Mouse (Mus musculus): ENCODE results near the gene Pmpcb. TPM values are rescaled to one million over a fixed set of nuclear protein-coding genes. Genes with fewer than 3 reads are reported as not detected.

Pmpcb gene
- polyA plus RNA-seq, 1 experiment from 2014 or later = 78.2 TPM

DNA sequence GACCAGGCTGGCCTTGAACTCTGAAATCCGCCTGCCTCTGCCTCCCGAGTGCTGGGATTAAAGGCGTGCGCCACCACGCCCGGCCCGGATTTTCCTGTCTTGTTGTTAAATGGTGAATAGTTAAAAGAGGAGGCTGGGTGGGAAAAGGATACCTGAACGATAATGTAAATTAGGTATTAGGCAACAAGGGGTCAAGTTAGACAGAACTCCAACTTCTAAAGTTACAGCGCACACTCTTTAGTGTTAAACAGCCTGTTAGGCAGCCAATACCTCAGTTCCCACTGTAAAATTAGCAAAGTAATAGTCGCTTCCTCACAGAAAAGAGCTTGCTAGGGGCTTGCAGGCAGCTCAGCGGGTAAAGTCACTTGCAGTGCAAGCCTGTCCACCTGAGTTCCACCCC is 895 bp upstream of the Pmpcb start:
- DNase-seq (ENCODE audit: low spot score) = no peak

DNA sequence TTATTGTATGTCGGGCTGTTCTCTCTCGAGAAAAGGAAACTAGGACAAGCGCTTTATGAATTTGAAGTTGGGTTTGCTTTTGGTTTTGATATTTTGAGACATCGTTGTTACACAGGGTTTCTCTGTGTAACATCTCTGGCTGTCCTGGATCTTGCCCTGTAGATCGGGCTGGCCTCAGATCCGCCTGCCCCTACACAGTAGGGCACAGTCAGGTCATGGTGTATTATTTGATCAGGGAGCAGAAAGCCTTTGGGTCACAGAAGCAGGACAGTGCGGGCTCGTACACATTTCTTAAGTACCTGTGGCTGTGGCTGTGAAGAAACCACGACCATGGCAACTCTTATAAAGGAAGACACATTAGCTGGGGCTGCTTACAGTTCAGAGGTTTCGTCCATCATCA is 679 bp downstream of the Pmpcb start:
- no peaks in the 10 kb centered on the region for H3K9me3 ChIP-seq
- peaks cover 41% of the 10 kb centered on the region for H3K36me3 ChIP-seq
- no peak for DNase-seq (ENCODE audit: low spot score)
- WGBS = 34% methylated on average over 10 of the region's 10 CpGs
- H3K4me3 ChIP-seq = peak overlapping the region; percentile 81
- peaks cover 34% of the 10 kb centered on the region for H3K4me1 ChIP-seq (replicated peaks)
- peak overlapping the region; percentile 96 for H3K27ac ChIP-seq
- no peaks in the 10 kb centered on the region for H3K27me3 ChIP-seq (ENCODE audit: insufficient read depth, poor library complexity, severe bottlenecking)

More for the DNA sequence above, 895 bp upstream of the Pmpcb start:
- H3K4me1 ChIP-seq (replicated peaks) = peaks cover 48% of the 10 kb centered on the region
- H3K27me3 ChIP-seq (ENCODE audit: insufficient read depth, poor library complexity, severe bottlenecking) = no peaks in the 10 kb centered on the region
- H3K36me3 ChIP-seq = peaks cover 25% of the 10 kb centered on the region
- no peaks in the 10 kb centered on the region for H3K9me3 ChIP-seq
- 84% methylated on average over 11 of the region's 11 CpGs for WGBS
- H3K4me3 ChIP-seq = no peak overlapping the region
- no peak overlapping the region for H3K27ac ChIP-seq

DNA sequence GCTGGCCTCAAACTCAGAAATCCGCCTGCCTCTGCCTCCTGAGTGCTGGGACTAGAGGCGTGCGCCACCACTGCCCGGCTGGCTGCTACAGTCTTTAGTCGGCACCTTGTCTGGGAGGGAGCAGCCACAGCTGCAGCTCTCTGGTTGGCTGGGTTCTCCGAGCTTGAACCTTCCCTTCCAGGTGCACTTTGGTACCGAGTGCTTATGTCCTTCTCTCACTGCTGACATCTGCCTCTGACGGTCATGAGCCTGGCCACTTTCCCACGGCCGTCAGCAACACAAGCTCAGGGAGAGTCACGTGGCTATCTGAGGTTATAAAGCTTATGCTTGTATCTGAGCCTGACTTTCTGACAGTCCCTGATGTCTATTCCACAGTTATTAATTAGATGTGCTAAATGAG is 2.2 kb downstream of the Pmpcb start:
- no peak for DNase-seq (ENCODE audit: low spot score)
- H3K9me3 ChIP-seq = no peaks in the 10 kb centered on the region
- 93% methylated on average over 11 of the region's 11 CpGs for WGBS
- peaks cover 56% of the 10 kb centered on the region for H3K36me3 ChIP-seq
- no peak overlapping the region for H3K4me3 ChIP-seq
- peaks cover 19% of the 10 kb centered on the region for H3K4me1 ChIP-seq (replicated peaks)
- H3K27ac ChIP-seq = no peak overlapping the region
- no peaks in the 10 kb centered on the region for H3K27me3 ChIP-seq (ENCODE audit: insufficient read depth, poor library complexity, severe bottlenecking)

DNA sequence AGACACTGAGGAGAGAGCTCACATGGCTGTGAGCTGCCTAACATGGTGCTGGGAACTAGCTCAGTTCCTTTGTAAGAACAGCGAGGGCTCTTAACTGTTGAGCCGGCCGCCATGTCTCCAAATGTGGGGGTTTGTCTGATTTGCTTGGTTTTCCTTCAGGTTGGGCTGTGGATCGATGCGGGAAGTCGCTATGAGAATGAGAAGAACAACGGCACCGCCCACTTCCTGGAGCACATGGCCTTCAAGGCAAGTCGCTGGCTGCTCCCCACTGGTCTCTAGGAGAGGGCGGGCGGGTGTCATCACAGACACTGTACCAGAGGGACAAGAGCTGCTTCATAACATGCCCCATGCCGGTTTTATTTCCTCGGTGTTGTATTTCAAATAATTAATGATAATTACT is 2.9 kb downstream of the Pmpcb start:
- no peak for DNase-seq (ENCODE audit: low spot score)

DNA sequence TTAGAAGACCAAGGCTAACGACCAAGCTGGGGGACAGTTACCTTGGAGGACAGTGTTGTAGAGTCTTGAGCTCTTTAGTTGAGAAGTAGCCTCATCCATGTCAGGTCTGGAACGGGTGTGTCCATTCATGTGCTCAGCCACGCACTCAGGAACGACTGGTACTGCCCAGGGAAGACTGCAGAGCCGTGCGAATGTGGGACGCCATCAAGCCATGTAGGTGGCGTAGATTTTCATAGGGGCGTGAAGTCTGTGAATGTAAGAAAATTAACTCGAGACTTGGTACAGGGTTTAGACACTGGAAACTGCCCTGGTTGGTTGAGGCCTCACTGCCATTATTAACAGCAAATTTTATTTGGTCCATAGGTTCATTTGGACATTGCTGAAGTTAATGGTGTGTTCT is 6.7 kb downstream of the Pmpcb start:
- WGBS = 96% methylated on average over 10 of the region's 10 CpGs
- no peak for DNase-seq (ENCODE audit: low spot score)
- Histone ChIP-seq H3K27me3 (ENCODE audit: insufficient read depth, poor library complexity, severe bottlenecking) (no peaks in the 10 kb centered on the region), H3K4me1 (replicated peaks) (no peaks in the 10 kb centered on the region), H3K36me3 (peaks cover 99% of the 10 kb centered on the region), H3K4me3 (no peak overlapping the region), H3K27ac (no peak overlapping the region), H3K9me3 (no peaks in the 10 kb centered on the region)

More for the DNA sequence above, 2.9 kb downstream of the Pmpcb start:
- no peak overlapping the region for H3K27ac ChIP-seq
- H3K9me3 ChIP-seq = no peaks in the 10 kb centered on the region
- H3K4me1 ChIP-seq (replicated peaks) = peaks cover 12% of the 10 kb centered on the region
- H3K36me3 ChIP-seq = peaks cover 63% of the 10 kb centered on the region
- no peaks in the 10 kb centered on the region for H3K27me3 ChIP-seq (ENCODE audit: insufficient read depth, poor library complexity, severe bottlenecking)
- no peak overlapping the region for H3K4me3 ChIP-seq
- 90% methylated on average over 13 of the region's 13 CpGs for WGBS

DNA sequence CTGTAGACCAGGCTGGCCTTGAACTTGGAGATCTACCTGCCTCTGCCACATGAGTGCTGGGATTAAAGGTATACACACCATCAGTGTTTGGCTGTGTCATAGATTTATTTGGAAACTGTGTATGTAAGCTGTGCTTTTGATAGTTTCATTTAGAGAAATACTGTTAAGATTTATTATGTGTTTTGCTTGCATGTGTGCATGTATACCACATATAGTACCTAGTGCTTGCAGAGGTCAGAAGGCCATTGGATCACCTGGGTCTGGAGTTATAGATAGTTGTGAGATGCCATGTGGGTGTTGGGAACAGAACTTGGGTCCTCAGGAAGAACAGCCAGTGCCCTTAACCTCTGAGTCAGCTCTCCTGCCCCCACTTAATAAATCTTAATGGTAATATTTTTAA is 7.7 kb downstream of the Pmpcb start:
- H3K9me3 ChIP-seq = no peaks in the 10 kb centered on the region
- no peak overlapping the region for H3K4me3 ChIP-seq
- H3K27me3 ChIP-seq (ENCODE audit: insufficient read depth, poor library complexity, severe bottlenecking) = no peaks in the 10 kb centered on the region
- H3K4me1 ChIP-seq (replicated peaks) = no peaks in the 10 kb centered on the region
- H3K27ac ChIP-seq = no peak overlapping the region
- DNase-seq (ENCODE audit: low spot score) = no peak
- H3K36me3 ChIP-seq = peaks cover 99% of the 10 kb centered on the region

DNA sequence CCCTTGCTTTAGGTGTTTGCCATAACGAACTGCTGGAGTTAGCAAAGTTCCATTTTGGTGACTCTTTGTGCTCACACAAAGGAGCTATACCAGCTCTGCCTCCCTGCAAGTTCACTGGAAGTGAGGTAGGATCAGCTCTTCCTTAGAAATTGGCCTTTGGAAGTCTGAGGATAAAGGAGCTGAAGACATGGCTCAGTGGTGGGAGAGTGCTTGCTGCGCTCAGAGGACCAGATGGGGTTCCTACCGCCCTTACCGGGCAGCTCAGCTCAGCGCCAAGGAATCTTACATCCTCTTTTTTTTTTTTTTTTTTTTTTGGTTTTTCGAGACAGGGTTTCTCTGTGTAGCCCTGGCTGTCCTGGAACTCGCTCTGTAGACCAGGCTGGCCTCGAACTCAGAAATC is 9.0 kb downstream of the Pmpcb start:
- no peaks in the 10 kb centered on the region for H3K27me3 ChIP-seq (ENCODE audit: insufficient read depth, poor library complexity, severe bottlenecking)
- H3K4me1 ChIP-seq (replicated peaks) = no peaks in the 10 kb centered on the region
- peaks cover 100% of the 10 kb centered on the region for H3K36me3 ChIP-seq
- no peak overlapping the region for H3K4me3 ChIP-seq
- no peak for DNase-seq (ENCODE audit: low spot score)
- H3K9me3 ChIP-seq = no peaks in the 10 kb centered on the region
- no peak overlapping the region for H3K27ac ChIP-seq
- WGBS = 88% methylated on average over 8 of the region's 8 CpGs

DNA sequence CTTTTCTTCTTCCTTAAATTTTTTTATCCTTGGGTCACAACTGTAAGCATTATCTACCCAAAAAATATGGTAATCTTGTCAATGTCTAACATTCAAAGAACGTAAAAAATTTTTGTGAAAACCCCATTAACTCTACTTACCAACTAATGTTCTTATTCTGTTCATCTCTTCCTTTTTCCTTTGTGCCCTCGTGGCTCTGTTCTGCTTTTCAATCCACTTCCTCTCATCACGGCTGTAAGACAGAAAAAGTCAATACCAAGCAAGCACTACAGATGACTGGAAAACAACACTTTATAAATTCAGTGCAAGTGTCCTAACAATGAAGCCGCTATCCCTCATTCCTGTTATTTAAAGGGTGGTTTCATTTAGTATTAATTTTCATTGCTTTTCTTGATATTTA is 31.6 kb downstream of the Pmpcb start:
- no peaks in the 10 kb centered on the region for H3K27me3 ChIP-seq (ENCODE audit: insufficient read depth, poor library complexity, severe bottlenecking)
- no peaks in the 10 kb centered on the region for H3K9me3 ChIP-seq
- no peaks in the 10 kb centered on the region for H3K4me1 ChIP-seq (replicated peaks)
- H3K27ac ChIP-seq = no peak overlapping the region
- 92% methylated on average over 4 of the region's 4 CpGs for WGBS
- DNase-seq (ENCODE audit: low spot score) = no peak
- no peak overlapping the region for H3K4me3 ChIP-seq
- H3K36me3 ChIP-seq = peaks cover 83% of the 10 kb centered on the region

DNA sequence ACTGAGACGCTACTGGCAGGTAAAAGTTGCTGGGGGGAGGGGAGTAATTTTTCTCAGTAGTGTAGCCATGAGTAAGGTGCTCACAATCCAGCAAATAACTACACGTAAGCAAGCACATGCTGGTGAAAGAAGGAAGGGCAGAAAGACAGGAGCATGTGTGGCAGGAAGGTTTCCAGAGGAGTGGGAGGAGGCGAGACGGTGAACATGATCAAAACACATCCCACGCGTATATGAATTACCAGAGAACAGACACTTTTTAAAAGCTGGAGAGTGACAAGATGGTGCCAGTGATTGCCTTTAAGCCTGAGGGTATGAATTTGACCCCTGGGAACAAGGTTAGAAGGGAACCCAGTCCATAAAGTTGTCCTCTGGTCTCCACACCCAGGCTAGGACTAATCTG is 32.9 kb downstream of the Pmpcb start:
- H3K4me3 ChIP-seq = no peak overlapping the region
- H3K36me3 ChIP-seq = peaks cover 83% of the 10 kb centered on the region
- WGBS = 95% methylated on average over 6 of the region's 6 CpGs
- no peaks in the 10 kb centered on the region for H3K9me3 ChIP-seq
- DNase-seq (ENCODE audit: low spot score) = no peak
- no peaks in the 10 kb centered on the region for H3K4me1 ChIP-seq (replicated peaks)
- H3K27ac ChIP-seq = no peak overlapping the region
- no peaks in the 10 kb centered on the region for H3K27me3 ChIP-seq (ENCODE audit: insufficient read depth, poor library complexity, severe bottlenecking)

DNA sequence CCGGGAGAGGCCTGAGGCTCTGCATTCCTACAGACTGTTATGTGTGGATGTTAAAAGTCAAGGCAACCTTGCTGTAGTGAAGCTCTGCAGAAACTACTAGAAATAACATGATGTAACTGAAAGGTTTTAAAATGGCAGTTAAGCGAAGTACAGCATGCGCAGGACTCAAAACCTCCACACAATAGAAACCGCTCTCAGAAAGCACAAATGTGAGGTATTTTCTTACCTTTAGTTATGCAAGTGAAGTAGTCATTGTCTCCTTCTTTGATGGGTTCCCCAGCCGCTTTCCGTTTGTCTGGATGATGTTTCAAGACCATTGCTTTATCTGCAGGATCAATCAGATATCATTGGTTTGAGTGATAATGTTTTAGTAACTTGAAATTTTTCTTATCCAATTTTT is 39.5 kb downstream of the Pmpcb start:
- Histone ChIP-seq H3K4me1 (replicated peaks) (no peaks in the 10 kb centered on the region), H3K9me3 (no peaks in the 10 kb centered on the region), H3K27ac (no peak overlapping the region), H3K36me3 (peaks cover 83% of the 10 kb centered on the region), H3K27me3 (ENCODE audit: insufficient read depth, poor library complexity, severe bottlenecking) (no peaks in the 10 kb centered on the region), H3K4me3 (no peak overlapping the region)
- 93% methylated on average over 6 of the region's 6 CpGs for WGBS
- no peak for DNase-seq (ENCODE audit: low spot score)

DNA sequence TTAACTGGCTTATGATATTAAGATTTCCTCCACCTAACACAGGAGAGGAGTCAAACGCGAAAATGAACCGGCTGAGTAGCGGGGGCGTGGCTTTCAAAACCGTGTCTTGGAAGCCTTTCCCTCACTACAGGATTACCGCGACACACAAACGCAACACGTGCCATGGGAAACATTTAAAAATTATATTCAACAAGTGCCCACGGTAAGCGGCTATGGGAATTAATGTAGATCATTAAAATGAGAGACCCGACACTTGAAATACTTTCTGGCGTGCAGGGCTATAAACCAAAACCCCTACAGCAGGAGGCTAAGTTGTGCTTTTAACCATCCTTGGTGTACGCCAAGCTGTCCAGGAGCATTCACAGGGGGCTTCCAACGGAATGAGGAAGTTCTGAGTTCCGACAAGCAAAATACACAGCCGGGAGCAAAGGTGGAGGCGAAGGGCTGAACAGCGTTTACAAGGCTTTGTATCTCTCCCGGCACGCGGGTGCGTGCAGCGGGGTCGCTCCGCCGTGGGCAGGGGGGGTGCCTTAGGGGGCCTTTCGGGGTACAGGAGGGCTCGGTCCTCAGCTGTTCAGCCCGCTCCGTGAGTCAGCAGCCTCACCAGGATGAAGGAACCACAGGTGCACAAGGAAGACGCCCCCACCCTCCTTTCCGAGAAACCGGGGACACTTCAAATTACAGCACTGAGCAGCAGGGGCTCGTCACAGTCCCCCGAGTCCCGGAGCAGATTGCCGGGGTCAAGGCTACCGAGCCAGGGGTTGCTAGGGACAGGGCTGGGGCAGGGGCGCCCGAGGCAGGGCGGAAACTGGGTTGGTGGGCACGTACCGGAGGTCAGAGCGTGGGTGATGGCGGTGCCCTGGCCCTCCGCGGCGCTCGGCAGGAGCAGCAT is 47.5 kb downstream of the Pmpcb start:
- Histone ChIP-seq H3K4me1 (replicated peaks) (peaks cover 33% of the 10 kb centered on the region), H3K27ac (peak overlapping the region; percentile 93), H3K36me3 (peaks cover 51% of the 10 kb centered on the region), H3K4me3 (peak overlapping the region; percentile 89), H3K27me3 (ENCODE audit: insufficient read depth, poor library complexity, severe bottlenecking) (no peaks in the 10 kb centered on the region), H3K9me3 (no peaks in the 10 kb centered on the region)
- under 1% methylated on average over 51 of the region's 51 CpGs for WGBS
- no peak for DNase-seq (ENCODE audit: low spot score)

DNA sequence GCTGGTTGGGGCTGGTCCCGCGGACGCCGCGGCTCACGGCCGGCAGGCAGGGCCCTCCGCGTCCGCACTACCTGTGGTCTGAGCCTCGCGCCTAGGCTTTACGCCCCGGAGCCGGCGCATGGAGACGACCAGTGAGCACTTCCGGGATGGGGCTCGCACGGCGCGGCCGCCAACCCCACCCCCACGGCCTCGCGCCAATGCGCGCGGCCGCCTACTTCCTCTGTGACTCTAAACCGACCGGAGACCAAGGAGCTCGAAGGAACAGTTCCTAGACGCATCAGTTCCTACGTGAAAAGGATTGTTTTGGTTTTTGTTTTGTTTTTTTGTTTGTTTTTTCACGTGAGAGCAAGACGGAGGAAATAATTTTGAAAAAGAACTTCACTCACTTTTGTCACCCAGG is 48.1 kb downstream of the Pmpcb start, which contains the start of the genes Dnajc2 and Psmc2:
TSS of gene Dnajc2 (minus strand) at position 199 of the 400 bp plus-strand sequence.
TSS of gene Psmc2 (plus strand) at position 231 of the 400 bp plus-strand sequence.
- Histone ChIP-seq H3K9me3 (no peaks in the 10 kb centered on the region), H3K27ac (peak within 1 kb of the TSS; percentile 94), H3K4me3 (peak within 1 kb of the TSS; percentile 89), H3K36me3 (peaks cover 50% of the 10 kb centered on the region), H3K27me3 (ENCODE audit: insufficient read depth, poor library complexity, severe bottlenecking) (no peaks in the 10 kb centered on the region), H3K4me1 (replicated peaks) (peaks cover 33% of the 10 kb centered on the region)
- under 1% methylated on average over 37 of the region's 37 CpGs for WGBS
- peak; percentile 89 for DNase-seq (ENCODE audit: low spot score)

DNA sequence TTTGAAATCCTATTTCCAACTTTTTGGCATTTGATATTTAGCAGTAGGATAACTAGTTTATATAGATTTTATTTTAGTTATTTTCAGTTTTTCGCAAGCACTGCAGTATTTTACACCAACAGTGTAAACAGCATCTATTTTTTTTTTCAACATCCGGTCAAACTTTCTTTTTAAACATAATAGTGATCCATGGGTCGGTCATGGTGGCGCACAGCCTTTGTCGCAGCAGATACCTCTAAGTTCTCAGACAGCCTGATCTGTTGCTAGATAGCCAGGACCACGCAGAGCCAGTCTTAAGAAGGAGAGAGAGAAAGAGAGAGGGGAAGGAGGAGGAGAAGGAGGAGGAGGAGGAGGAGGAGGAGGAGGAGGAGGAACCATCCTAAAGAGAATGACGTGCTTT is 48.8 kb downstream of the Pmpcb start:
- H3K27me3 ChIP-seq (ENCODE audit: insufficient read depth, poor library complexity, severe bottlenecking) = no peaks in the 10 kb centered on the region
- peaks cover 45% of the 10 kb centered on the region for H3K36me3 ChIP-seq
- no peaks in the 10 kb centered on the region for H3K9me3 ChIP-seq
- H3K4me3 ChIP-seq = peak overlapping the region; percentile 79
- H3K27ac ChIP-seq = peak overlapping the region; percentile 94
- peaks cover 33% of the 10 kb centered on the region for H3K4me1 ChIP-seq (replicated peaks)
- 81% methylated on average over 7 of the region's 7 CpGs for WGBS
- DNase-seq (ENCODE audit: low spot score) = no peak

Data from hindbrain, embryonic 10.5 days (tissue).